Mouse (Mus musculus) right cerebral cortex, postnatal 36 days (tissue): ENCODE measurements at regions not wholly inside any gene's neighbourhood (a gene's known extent, or its start where the extent isn't known, plus 50 kb on each side); places are given as distances from the start of the nearest gene placed in this dataset.
"Not testable (repeated sequence)": the region's sequence is repeated elsewhere in the genome, so short reads cannot be mapped to it uniquely, and the experiment has no call there.

Experiments
- DNase-seq, 2 experiments: peaks; one replicate each; pipeline ENCODE4 v3.0.0; 2022; ENCODE audit warnings: low spot score in 2 of 2, mixed read lengths in 1 of 2

GRCm38 (mm10) chr7:129689464-129689863 is 97.8 kb downstream of the Wdr11 start:
- DNase-seq = no peak

- no peak for DNase-seq
Observed at GRCm38 (mm10) chr7:129690868-129691267, 99.2 kb downstream of the Wdr11 start.

GRCm38 (mm10) chr7:129691619-129692071 is 100.0 kb downstream of the Wdr11 start:
- DNase-seq = no peak

- DNase-seq = no peak
Observed at GRCm38 (mm10) chr7:129693635-129694034, 102.0 kb downstream of the Wdr11 start.

DNA sequence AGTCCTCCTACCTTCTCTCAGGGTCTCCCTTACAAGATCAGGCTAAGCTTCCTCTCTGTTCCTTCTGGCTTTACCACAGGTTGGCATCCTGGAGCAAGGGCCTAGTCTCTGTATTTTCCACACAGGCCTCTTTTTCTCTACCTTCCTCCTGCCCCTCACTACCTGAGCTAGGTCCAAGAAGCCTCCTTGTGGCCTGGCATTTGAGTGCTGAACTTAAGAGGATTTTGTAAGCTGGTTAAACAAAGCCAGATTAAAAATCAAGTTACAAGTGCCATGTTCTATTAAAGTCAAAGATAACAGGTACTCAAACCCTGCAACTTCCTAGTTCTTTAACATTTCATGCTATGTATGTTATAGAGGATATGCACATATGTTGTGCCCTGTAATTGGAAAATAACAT is 102.5 kb downstream of the Wdr11 start:
- DNase-seq = no peak

DNA sequence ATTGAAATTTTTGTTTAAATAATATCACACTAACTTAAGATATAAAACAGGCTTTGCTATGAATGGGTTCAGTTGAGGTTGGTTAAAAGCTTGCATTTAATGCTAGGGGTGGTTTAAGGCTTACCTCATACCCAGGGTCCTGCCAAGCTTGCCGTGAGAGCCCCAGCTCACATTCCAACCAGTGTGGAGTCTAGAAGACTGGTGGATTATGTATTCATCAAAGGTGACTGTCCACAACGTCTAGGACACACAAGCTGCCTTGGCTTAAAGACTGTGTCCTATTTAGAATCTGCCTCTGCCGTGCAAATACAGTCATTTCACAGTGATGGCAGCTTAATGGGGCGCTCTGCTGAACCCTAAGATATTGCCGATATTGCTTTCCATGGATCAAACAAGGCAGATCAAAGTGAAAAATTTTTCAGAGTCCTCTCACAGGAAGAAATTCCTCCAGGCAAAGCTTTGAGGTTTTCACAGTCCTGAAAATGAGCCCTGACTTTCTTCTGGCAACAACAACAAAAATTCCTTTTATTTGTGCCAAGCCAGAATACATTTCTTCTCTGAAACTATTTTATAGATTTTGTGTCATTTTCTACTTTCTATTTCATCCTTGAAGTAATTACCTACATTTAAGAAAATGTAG is 108.4 kb downstream of the Wdr11 start:
- DNase-seq = no peak

- DNase-seq = no peak
Observed at GRCm38 (mm10) chr7:129727559-129727958, 135.9 kb downstream of the Wdr11 start.

GRCm38 (mm10) chr7:129729709-129730238 is 138.1 kb downstream of the Wdr11 start:
- DNase-seq = no peak

DNA sequence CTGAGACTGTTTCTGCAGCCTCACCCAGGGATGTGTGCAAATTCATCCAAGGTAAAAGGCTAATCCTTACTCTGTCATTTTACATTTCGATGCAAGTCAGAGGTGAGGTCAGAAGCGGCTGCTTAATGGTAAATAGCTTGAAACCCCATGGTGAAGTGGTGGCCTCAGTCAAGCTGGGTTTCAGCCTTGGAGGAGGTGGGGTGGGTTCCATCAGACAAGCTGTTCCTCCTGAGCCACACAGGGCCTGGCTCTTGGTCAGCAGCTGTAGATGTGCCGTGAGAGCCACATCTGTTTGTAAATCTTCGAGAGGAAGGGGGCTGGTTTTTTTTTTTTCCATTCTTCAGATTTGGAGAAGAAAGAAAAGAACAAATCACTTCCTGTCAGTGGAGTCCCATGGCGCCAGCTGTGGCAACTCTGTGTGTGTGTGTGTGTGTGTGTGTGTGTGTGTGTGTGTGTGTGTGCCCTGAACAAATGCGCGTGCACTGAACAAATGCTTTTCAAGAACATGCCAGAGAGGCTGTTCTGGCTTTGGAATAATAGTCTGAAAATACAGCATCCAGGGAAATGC is 139.2 kb downstream of the Wdr11 start:
- DNase-seq = no peak

DNA sequence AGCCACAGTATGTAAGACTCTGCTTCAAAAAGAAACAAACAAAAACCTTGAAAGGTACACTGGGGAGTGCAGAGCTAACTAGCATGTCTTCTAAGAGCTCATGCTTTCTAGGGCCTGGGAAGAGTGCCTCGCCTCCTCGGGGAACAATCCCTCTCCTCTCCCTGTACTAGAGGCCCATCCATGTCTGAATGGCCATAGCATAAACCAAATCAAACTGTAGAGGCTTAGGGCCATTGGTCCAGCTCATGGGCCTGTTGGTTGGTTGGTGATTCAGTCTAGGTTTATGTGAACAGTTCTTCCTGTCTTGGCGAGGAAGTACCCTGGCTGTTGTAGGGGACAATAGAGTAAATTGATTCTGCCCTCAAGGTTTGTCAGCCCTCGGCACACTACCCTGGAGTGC is 151.0 kb downstream of the Wdr11 start:
- no peak for DNase-seq

DNA sequence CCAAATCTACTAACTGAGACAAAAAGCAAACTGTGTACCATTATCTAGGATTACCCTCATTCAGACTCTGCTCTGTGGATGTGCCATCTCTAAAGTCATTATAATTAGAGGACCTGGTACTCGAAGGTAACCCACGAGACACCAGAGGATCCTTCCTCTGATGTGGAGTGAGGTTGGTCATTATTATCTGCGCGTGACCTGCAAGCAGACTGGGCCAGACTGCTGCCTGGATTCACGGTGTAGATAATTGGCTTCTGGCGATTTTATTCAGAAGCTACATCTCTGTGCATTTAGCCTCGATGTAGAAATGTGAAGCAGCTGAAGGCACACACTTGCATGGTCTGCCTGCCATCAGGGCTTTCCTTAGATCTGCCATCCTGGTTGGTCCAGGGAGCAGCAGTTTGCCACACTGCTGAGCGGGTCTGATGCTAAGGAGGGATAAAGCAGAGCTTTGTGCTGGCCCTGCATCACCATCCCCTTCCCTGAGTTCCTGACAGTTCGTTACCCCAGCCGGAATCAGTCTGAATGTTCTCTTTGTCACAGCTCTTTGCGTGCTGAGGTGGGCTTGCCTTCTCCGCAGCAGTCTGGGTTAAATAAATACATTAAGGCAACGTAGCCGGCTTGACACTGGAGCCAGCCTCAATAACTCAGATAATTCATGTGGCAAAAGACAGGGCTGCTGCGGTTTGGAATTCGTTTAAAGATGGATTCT is 152.4 kb downstream of the Wdr11 start:
- no peak for DNase-seq

GRCm38 (mm10) chr7:129746639-129747038 is 155.0 kb downstream of the Wdr11 start:
- DNase-seq = no peak

DNA sequence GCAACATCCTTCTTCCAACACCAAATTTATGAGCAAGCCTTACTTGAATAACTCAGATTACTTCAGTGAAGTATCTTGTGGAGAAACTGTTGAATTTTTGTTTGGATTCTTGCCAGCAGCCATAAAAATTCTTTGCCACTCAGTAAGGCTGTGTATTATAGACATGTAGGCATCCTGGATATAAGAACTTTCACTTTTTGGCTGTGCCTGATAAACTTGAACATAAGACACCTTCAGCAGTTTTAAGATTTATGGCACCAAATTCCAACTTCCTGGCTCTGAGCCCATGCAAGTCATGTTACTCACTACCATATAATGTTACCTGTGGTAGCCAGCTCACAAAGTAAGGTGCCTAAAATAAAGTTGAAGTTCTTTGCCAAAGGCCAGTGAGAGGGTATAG is 159.3 kb downstream of the Wdr11 start:
- no peak for DNase-seq

DNA sequence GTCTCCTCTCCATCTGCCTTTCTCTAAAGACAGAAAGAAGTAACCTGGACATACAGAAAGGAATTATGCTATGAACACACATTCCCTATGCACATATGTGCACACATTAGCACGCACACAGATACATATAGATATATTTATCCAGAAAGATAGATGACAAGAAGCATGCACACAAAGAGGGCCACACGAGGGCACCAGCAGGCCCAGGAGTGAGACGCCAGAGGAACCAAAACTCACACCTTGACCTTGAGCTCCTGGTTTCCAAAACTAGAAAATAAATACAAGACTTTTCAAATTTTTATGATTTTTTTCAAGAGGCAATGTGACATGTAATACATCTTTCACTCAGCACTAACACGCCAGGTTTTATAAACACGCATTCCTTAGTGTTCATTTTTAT is 163.1 kb downstream of the Wdr11 start:
- no peak for DNase-seq

GRCm38 (mm10) chr7:129756138-129756537 is 164.5 kb downstream of the Wdr11 start:
- DNase-seq = no peak

DNA sequence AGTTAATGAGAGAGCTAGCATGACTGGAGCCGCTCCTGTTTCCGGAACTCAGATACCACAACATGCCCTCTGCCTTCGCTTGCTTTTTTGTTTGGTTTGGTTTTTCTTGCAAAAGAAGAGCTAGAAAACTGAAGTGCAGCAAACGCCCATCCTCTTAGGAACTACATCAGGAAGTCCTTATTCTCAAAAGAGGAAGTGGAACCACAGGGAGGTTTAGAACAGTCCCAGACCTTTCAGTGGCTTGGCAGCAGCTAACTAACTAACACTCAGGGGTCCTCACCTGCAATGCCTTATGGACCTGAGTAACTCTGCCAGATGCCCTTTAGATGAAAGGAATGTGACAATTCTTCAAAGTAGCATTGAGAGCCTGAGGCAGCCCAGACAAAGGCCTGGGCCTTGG is 168.2 kb downstream of the Wdr11 start:
- no peak for DNase-seq

DNA sequence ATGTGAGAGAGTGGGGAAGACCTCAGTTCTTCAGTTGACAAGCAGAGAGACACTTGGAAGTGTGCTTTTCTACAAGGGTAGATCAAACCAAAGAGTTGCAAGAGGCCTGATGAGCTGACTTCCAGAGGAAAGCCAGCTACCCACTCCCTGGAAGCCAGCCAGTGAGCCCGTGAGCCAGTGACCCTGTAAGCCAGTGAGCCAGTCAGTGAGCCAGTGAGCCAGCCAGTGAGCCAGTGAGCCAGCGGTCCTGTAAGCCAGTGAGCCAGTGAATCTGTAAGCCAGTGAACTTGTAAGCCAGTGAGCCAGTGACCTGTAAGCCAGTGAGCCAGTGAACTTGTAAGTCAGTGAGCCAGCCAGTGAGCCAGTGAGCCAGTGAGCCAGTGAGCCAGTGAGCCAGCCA is 168.7 kb downstream of the Wdr11 start:
- DNase-seq = no peak

DNA sequence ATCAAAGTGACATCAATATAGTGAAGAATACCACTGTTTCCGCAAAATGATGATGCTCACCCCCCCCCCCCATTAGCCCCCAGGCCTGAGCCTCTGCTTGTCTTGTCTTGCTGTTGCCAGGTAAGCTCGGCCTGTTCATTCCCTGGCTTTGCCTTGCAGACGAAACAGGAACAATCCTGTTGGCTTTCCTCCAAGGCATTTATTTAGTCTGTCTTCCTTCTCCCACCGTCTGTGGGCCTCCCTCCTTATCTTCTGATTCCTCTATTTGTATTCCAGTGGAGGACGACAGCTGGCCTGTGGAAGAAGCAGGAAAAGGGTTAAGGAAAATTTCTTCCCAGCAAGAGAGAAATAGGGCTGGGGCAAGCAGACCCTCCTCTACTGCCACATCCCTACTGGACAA is 172.1 kb downstream of the Wdr11 start:
- no peak for DNase-seq

DNA sequence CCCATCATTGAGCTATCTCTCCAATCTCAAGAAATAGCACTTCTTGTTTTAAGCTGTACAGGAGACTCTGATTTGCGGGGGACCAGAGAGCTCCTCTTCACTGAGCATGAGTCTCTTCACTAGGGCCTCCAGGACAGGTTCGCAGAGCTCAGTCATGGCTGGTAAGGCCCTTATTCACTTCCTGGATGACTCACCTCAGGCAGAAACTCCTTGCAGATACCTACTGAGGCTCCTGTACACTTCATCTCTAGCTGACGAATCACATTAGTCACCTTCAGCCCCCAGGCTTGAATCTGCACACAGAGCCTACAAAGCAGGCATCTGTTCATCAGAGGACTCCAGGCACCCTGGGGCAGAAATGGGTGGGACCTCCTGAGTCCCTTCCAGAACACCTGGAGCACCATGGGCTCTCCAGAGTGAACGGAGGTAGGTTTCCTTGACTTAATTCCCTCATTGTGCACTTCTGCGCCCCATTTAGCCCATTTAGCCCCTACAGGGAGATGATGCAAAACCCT is 172.8 kb downstream of the Wdr11 start:
- DNase-seq = no peak

DNA sequence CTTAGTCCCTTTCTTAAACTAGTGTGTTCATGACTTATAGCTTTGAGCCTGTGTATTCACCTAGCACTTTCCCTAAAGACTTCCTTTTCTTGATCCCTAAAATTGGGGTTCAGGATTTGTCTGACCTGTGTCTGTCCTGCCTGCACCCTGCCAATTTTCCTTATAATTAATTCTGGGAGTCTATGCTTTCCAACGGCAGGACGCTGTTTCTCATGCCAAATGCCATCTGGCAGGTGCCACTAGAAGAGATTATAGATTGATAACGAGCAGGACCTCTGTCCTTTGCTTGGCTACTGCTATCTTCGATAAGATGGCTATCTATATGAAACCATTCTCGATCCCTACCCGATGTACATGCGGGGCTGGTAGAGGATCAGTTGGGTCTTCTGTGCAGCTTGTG is 174.0 kb downstream of the Wdr11 start:
- DNase-seq = no peak

- DNase-seq = no peak
Observed at GRCm38 (mm10) chr7:129766087-129766834, 174.6 kb downstream of the Wdr11 start.

DNA sequence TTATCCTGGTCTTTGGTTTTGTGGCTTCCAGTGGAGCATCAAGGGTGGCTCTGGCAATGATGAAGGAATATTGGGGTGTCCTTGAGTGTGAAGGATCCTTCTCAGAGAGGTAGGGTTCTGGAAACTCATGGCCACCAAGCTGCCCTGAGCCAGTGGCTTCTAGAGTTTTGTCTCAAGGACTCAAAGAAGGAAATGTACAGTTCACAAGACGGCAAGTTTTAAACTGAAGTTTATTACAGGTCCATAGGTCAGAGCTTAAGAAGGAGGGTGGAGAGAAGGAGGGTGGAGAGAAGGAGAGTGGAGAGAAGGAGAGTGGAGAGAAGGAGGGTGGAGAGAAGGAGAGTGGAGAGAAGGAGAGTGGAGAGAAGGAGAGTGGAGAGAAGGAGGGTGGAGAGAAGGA is 178.0 kb downstream of the Wdr11 start:
- DNase-seq = not testable (repeated sequence)
